In the genomic region with DNA sequence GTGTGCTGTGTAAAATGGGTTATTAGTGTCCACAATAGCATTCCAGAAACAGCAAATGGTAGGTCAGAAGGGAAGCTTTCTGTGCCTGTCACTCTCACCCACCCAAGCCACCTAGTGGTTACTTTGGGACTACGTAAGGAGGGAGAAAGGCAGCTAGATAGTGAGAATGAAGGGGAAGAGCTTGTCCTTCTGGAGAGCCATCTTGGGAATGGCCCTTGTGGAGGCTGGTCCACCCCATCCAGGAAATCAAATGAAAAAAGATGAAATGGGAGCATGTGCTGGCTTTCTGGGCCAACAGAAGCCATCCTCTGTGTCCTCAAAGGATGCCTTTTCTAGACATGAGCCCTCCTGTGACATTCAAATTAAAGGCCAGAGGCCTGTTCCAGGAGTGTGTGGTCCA, we compare ENCODE assay signal across 7 mouse cellular contexts. TPM values are rescaled to one million over a fixed set of nuclear protein-coding genes. Genes with fewer than 3 reads are reported as not detected.
DNase-seq lines count a peak whose midpoint lies in the region; ATAC-seq lines count a peak whose summit lies in the region.

No protein-coding gene starts in this region.

- H3K4me1 ChIP-seq in intestine, embryonic 14.5 days (replicated peaks; ENCODE audit: control insufficient read depth, insufficient read depth, low read length): peaks cover 13% of the 10 kb centered on the region

- peak; percentile 59 for ATAC-seq in erythroid progenitor cell, adult 5-6 weeks (replicated peaks; ENCODE audit: low FRiP score, poor library complexity, severe bottlenecking)
- peak; percentile 24; the same call in 1 of the 2 replicates for ATAC-seq in intestine, embryonic 14.5 days (replicated peaks; ENCODE audit: low FRiP score, low TSS enrichment, low read depth)
- peak; percentile 54 for ATAC-seq in megakaryocyte-erythroid progenitor cell, adult 5-6 weeks (replicated peaks; ENCODE audit: low FRiP score, low TSS enrichment, poor library complexity, severe bottlenecking)

- DNase-seq in 416B (ENCODE audit: low read depth) (peak; percentile 86), ES-CJ7 (ENCODE audit: low read depth, low spot score) (peak; percentile 85)
- DNase-seq in intestine, embryonic 14.5 days (ENCODE audit: low spot score): peak; percentile 60
- peak; percentile 53 for DNase-seq in yolk sac, embryonic 10.5 days (ENCODE audit: low spot score)
- no peak for DNase-seq in layer of hippocampus, adult 8-10 months (ENCODE audit: low spot score in 2 of 2)

- H3K9me3 ChIP-seq in intestine, embryonic 14.5 days (ENCODE audit: control insufficient read depth, low read length): no peaks in the 10 kb centered on the region

- peak overlapping the region; percentile 83 for H3K4me3 ChIP-seq in intestine, embryonic 14.5 days (ENCODE audit: low read depth, low read length)

- WGBS in intestine, embryonic 14.5 days: 28% methylated on average over 1 of the region's 1 CpGs

- peak overlapping the region; percentile 93 for H3K4me2 ChIP-seq in intestine, embryonic 14.5 days (ENCODE audit: low read length)

- H3K27me3 ChIP-seq in intestine, embryonic 14.5 days (replicated peaks; ENCODE audit: control insufficient read depth, insufficient read depth, low read length): no peaks in the 10 kb centered on the region

- peaks cover 16% of the 10 kb centered on the region for H3K36me3 ChIP-seq in intestine, embryonic 14.5 days (ENCODE audit: control insufficient read depth, insufficient read depth, low read length)

- peak overlapping the region; percentile 98 for H3K27ac ChIP-seq in intestine, embryonic 14.5 days (ENCODE audit: low read depth)

- H3K9ac ChIP-seq in intestine, embryonic 14.5 days (ENCODE audit: low read length): no peak overlapping the region

RNA-seq across cellular contexts. Expression of gene Sumo3, which starts 0.5 kb away (rescaled TPM):
- 9.2 and 14.8 TPM in 2 replicates for total RNA-seq in erythroid progenitor cell, adult 5-6 weeks (2015; ENCODE audit: low replicate concordance)
- 21.1 and 33.6 TPM in 2 replicates for total RNA-seq in erythroid progenitor cell, adult 5-6 weeks (2017; ENCODE audit: low replicate concordance)
- 314 and 336 TPM in 2 replicates for polyA plus RNA-seq in intestine, embryonic 14.5 days (2014; fragmentation: Nextera tagmentation; extraction: Ambion mirVana)
- total RNA-seq in megakaryocyte-erythroid progenitor cell, adult 5-6 weeks (2014; fragmentation: Nextera tagmentation): 71.3 and 81.0 TPM in 2 replicates
- total RNA-seq in megakaryocyte-erythroid progenitor cell, adult 5-6 weeks (2017): 150 and 265 TPM in 2 replicates
- 100 to 1,000 TPM; 144 to 152 (median 147) TPM for total RNA-seq in layer of hippocampus, adult 8-10 months (2022)

RNA-seq across cellular contexts. Expression of gene Gm49325, which starts 0.6 kb away (rescaled TPM):
- not detected in 2 replicates for total RNA-seq in erythroid progenitor cell, adult 5-6 weeks (2015; ENCODE audit: low replicate concordance)
- total RNA-seq in erythroid progenitor cell, adult 5-6 weeks (2017; ENCODE audit: low replicate concordance): not detected in 2 replicates
- polyA plus RNA-seq in intestine, embryonic 14.5 days (2014; fragmentation: Nextera tagmentation; extraction: Ambion mirVana): 2.0 TPM in 1 of 2 replicates, not detected in the other
- not detected in 2 replicates for total RNA-seq in megakaryocyte-erythroid progenitor cell, adult 5-6 weeks (2014; fragmentation: Nextera tagmentation)
- total RNA-seq in megakaryocyte-erythroid progenitor cell, adult 5-6 weeks (2017): not detected in 2 replicates
- total RNA-seq in layer of hippocampus, adult 8-10 months (2022): 10 to 100 TPM in 3 of 4 experiments, 1 to 10 TPM in 1; 7.6 to 33.3 (median 12.1) TPM

RNA-seq across cellular contexts. Expression of gene Ube2g2, which starts 16.7 kb away (rescaled TPM):
- 6.8 and 9.6 TPM in 2 replicates for total RNA-seq in erythroid progenitor cell, adult 5-6 weeks (2015; ENCODE audit: low replicate concordance)
- total RNA-seq in erythroid progenitor cell, adult 5-6 weeks (2017; ENCODE audit: low replicate concordance): 10.4 and 11.3 TPM in 2 replicates
- polyA plus RNA-seq in intestine, embryonic 14.5 days (2014; fragmentation: Nextera tagmentation; extraction: Ambion mirVana): 46.7 and 48.5 TPM in 2 replicates
- total RNA-seq in megakaryocyte-erythroid progenitor cell, adult 5-6 weeks (2014; fragmentation: Nextera tagmentation): 39.4 and 43.2 TPM in 2 replicates
- total RNA-seq in megakaryocyte-erythroid progenitor cell, adult 5-6 weeks (2017): 48.1 and 50.7 TPM in 2 replicates
- 10 to 100 TPM; 64.2 to 89.9 (median 76.6) TPM for total RNA-seq in layer of hippocampus, adult 8-10 months (2022)

RNA-seq across cellular contexts. Expression of gene Pttg1ip, which starts 23.8 kb away (rescaled TPM):
- 62.5 and 73.9 TPM in 2 replicates for total RNA-seq in erythroid progenitor cell, adult 5-6 weeks (2015; ENCODE audit: low replicate concordance)
- 34.0 and 59.3 TPM in 2 replicates for total RNA-seq in erythroid progenitor cell, adult 5-6 weeks (2017; ENCODE audit: low replicate concordance)
- 155 and 156 TPM in 2 replicates for polyA plus RNA-seq in intestine, embryonic 14.5 days (2014; fragmentation: Nextera tagmentation; extraction: Ambion mirVana)
- total RNA-seq in megakaryocyte-erythroid progenitor cell, adult 5-6 weeks (2014; fragmentation: Nextera tagmentation): 31.7 and 48.4 TPM in 2 replicates
- total RNA-seq in megakaryocyte-erythroid progenitor cell, adult 5-6 weeks (2017): 36.3 and 37.6 TPM in 2 replicates
- 10 to 100 TPM; 79.3 to 96.1 (median 86.9) TPM for total RNA-seq in layer of hippocampus, adult 8-10 months (2022)

Comparison
In these comparisons a context has a peak if more than half of its experiments do, and no peak if none do; other contexts are left out.
1. DNase-seq: peak in 416B (single experiment), ES-CJ7 (single experiment), intestine, embryonic 14.5 days (single experiment) and yolk sac, embryonic 10.5 days (single experiment); none in layer of hippocampus, adult 8-10 months (0 of 2).
2. RNA of gene Gm49325, which starts 0.6 kb away (total RNA-seq): 7.6 to 33.3 TPM in layer of hippocampus, adult 8-10 months; not detected in erythroid progenitor cell, adult 5-6 weeks and not detected in megakaryocyte-erythroid progenitor cell, adult 5-6 weeks; every median in the first group is over 4 times any median in the second.
3. Peak in every context shown above with its lines, with median percentiles within 50 percentile points of each other: ATAC-seq.